Mouse (Mus musculus) liver, embryonic 14 days (tissue): Measurements from ENCODE around the gene Gm10521. TPM values are rescaled to one million over a fixed set of nuclear protein-coding genes. Genes with fewer than 3 reads are reported as not detected.

Experiments
- polyA plus RNA-seq: library from polyadenylated mRNA; depleted of rRNA; stranded (reverse); fragments of >200 nt; gene quantifications from 2 replicates; pipeline ENCODE4 v1.2.3, GENCODE M21; 2012; rRNA removed

The Gm10521 gene
- 0.25 and 0.30 TPM in 2 replicates for polyA plus RNA-seq

GRCm38 (mm10) chr1:171895364-171895763, at the start of gene Gm10521:
Gene Gm10521, plus strand, starts transcription at chr1:171895664.

DNA sequence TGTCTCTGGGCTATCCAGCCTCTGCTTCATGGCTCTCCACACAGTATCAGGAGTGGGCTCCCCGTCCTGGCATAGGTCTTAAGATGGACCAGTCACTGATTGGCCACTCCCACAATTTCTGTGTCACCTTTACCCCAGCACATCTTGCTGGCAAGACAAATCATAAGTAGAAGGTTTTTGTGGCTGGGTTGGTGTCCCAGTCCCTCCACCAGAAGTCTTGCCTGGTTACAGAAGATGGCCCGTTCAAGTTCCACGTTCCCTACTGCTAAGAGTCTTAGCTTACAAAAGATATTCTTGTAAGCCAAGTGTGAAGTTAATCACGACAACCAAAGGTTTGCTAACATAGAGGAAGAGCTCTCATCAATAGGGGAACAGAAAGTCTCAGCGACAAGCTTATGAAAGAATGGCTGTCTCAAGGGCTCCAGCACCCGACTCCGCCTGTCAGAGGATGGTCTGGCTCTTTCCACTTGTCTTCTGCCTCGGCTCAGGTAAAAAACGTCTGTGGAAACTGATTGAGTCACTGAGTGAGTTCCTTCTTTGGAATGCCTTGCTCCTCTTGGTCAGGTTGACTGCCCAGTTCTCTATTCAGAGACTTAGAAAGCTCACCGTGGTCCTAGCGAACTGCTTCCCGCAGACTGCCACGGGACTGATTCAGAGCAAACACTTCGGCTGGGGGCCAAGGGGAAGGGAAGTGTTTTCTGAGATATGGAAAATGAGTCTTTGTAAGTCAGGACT, 22.0 kb downstream of the Gm10521 start, which contains the start of gene Slamf6:
TSS of gene Slamf6 (plus strand) at position 211 of the 735 bp plus-strand sequence.

Other genes with a start within 250 kb of the Gm10521 start
- gene Slamf7, start 242.6 kb upstream of the Gm10521 start, polyA plus RNA-seq: 0.02 and 0.06 TPM in 2 replicates
- gene Cd48, start 213.7 kb upstream of the Gm10521 start, polyA plus RNA-seq: 4.7 and 6.8 TPM in 2 replicates
- gene Slamf1, start 128.5 kb upstream of the Gm10521 start, polyA plus RNA-seq: 1.6 and 1.8 TPM in 2 replicates
- 3.2 and 4.5 TPM in 2 replicates for gene Cd84, start 56.0 kb upstream of the Gm10521 start, polyA plus RNA-seq
- 0.19 and 0.33 TPM in 2 replicates for gene Slamf6, start 21.9 kb downstream of the Gm10521 start, polyA plus RNA-seq
- 0.68 and 0.74 TPM in 2 replicates for gene Vangl2, start 132.8 kb downstream of the Gm10521 start, polyA plus RNA-seq
- gene Nhlh1, start 161.9 kb downstream of the Gm10521 start, polyA plus RNA-seq: not detected in 2 replicates
- gene Copa, start 186.9 kb downstream of the Gm10521 start, polyA plus RNA-seq: 31.2 and 31.6 TPM in 2 replicates
- gene Ncstn, start 187.1 kb downstream of the Gm10521 start, polyA plus RNA-seq: 20.5 and 24.1 TPM in 2 replicates
- 18.3 and 20.3 TPM in 2 replicates for gene Pex19, start 231.1 kb downstream of the Gm10521 start, polyA plus RNA-seq